Mouse (Mus musculus) hindbrain, embryonic 12.5 days (tissue): Measurements from ENCODE around the gene Rhbdd1. TPM values are rescaled to one million over a fixed set of nuclear protein-coding genes. Genes with fewer than 3 reads are reported as not detected.

Experiments used
- ATAC-seq: fragments of 200-750 bp; cut with Nextera tagmentation; 2 replicates; pipeline ENCODE4 v1.8.0; 2017; ENCODE audit warnings: moderate TSS enrichment; ENCODE audit not compliant: low FRiP score
- H3K27ac ChIP-seq: fragments of 300-500 bp; sonication (generic); 2 replicates; pipeline ENCODE4 v1.5.1; 2016; ENCODE audit warnings: mild to moderate bottlenecking
- H3K27me3 ChIP-seq: fragments of 300-500 bp; sonication (generic); 2 replicates; pipeline ENCODE4 v1.6.1; 2016; ENCODE audit warnings: mild to moderate bottlenecking
- H3K36me3 ChIP-seq: fragments of 300-500 bp; sonication (generic); 2 replicates; pipeline ENCODE4 v1.6.1; 2016; ENCODE audit warnings: mild to moderate bottlenecking
- H3K4me1 ChIP-seq: fragments of 300-500 bp; sonication (generic); 2 replicates; pipeline ENCODE4 v1.6.1; 2016
- H3K4me2 ChIP-seq: fragments of 300-500 bp; sonication (generic); replicated peaks from 2 replicates; pipeline ENCODE4 v1.6.1; 2016; ENCODE audit warnings: mild to moderate bottlenecking
- H3K4me3 ChIP-seq: fragments of 300-500 bp; sonication (generic); 2 replicates; pipeline ENCODE4 v1.5.1; 2016; ENCODE audit warnings: mild to moderate bottlenecking
- H3K9ac ChIP-seq: fragments of 300-500 bp; sonication (generic); 2 replicates; pipeline ENCODE4 v1.6.1; 2016; ENCODE audit warnings: mild to moderate bottlenecking, moderate library complexity
- H3K9me3 ChIP-seq: fragments of 300-500 bp; sonication (generic); replicated peaks from 2 replicates; pipeline ENCODE4 v1.6.1; 2016; ENCODE audit warnings: mild to moderate bottlenecking
- WGBS: fragments of 180-500 bp; shearing (Covaris S2); methylation state at CpG from one replicate; pipeline ENCODE4 v1.1.7; 2016; 5-methylcytosine and 5-hydroxymethylcytosine counted together
- polyA plus RNA-seq: library from polyadenylated mRNA; unstranded; fragments of >200 nt; fragmentation: Nextera tagmentation; extraction: Ambion mirVana; gene quantifications from 2 replicates; pipeline ENCODE4 v1.2.1, GENCODE M21; 2016

Gene Rhbdd1
- polyA plus RNA-seq, 1 experiment from 2014 or later, result 7.9 TPM

DNA sequence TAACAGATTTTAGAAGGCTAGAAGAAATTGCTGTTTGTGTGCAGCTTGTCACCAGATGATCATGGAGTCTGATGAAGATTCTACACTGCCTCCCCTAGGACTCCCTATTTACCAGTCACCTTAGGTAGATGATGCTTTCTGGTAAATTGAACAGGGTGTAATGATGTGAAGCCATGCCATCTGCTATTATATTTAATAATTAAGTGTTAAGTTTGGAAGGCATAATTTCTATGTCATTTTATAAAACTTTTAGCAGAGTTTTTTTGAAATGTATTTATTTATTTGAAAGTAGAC is 13.6 kb downstream of the Rhbdd1 start:
- H3K27ac ChIP-seq, result peak overlapping the region; percentile 55; the same call in 1 of the 2 replicates
- no peak overlapping the region for H3K4me2 ChIP-seq
- H3K27me3 ChIP-seq, result no peaks in the 10 kb centered on the region
- peak; percentile 87 for ATAC-seq
- H3K9me3 ChIP-seq, result no peaks in the 10 kb centered on the region
- H3K4me1 ChIP-seq, result peaks cover 5% of the 10 kb centered on the region; the same call in 1 of the 2 replicates
- H3K9ac ChIP-seq, result no peak overlapping the region
- H3K36me3 ChIP-seq, result no peaks in the 10 kb centered on the region
- H3K4me3 ChIP-seq, result no peak overlapping the region

GRCm38 (mm10) chr1:82334506-82334905 is 18.3 kb downstream of the Rhbdd1 start:
- no peak for ATAC-seq
- H3K4me1 ChIP-seq, result 0 out of 2 replicates have a peak, but pooled peaks cover 3% of the 10 kb centered on the region
- H3K36me3 ChIP-seq, result no peaks in the 10 kb centered on the region
- H3K4me2 ChIP-seq, result no peak overlapping the region
- no peaks in the 10 kb centered on the region for H3K9me3 ChIP-seq
- no peak overlapping the region for H3K27ac ChIP-seq
- WGBS, result 92% methylated on average over 3 of the region's 3 CpGs
- H3K4me3 ChIP-seq, result no peak overlapping the region
- no peak overlapping the region for H3K9ac ChIP-seq
- no peaks in the 10 kb centered on the region for H3K27me3 ChIP-seq

DNA sequence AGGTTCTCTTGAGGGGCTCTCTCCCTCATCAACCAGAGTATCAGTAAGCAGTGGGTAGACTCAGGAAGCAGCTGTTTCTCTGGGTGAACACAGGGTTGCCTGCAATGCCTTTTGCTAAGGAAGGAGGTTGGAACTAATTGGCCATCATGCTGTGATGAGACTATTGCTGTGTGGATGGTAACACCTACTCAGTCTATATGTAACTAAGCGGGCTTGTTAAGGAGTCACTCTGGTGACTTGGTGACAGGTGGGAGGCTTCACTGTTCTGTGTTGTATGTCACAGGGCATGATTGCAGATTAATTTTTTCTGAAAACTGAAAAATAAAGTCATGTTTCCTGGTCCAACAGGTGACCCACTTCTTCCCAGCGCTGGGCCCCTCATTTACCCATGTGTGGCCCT is 36.8 kb downstream of the Rhbdd1 start:
- H3K27me3 ChIP-seq, result no peaks in the 10 kb centered on the region
- ATAC-seq, result 0 out of 2 replicates have a peak, but pooled peaks have one; percentile 29
- 95% methylated on average over 2 of the region's 2 CpGs for WGBS

GRCm38 (mm10) chr1:82353755-82354154 is 37.5 kb downstream of the Rhbdd1 start:
- Histone ChIP-seq H3K27me3 (no peaks in the 10 kb centered on the region), H3K4me1 (peaks cover 7% of the 10 kb centered on the region; the same call in 1 of the 2 replicates), H3K9ac (no peak overlapping the region), H3K36me3 (no peaks in the 10 kb centered on the region), H3K4me2 (no peak overlapping the region), H3K9me3 (no peaks in the 10 kb centered on the region), H3K4me3 (no peak overlapping the region), H3K27ac (no peak overlapping the region)
- no peak for ATAC-seq
- 75% methylated on average over 2 of the region's 2 CpGs for WGBS

More for the DNA sequence above, 36.8 kb downstream of the Rhbdd1 start:
- Histone ChIP-seq H3K4me1 (0 out of 2 replicates have a peak, but pooled peaks cover 3% of the 10 kb centered on the region), H3K27ac (no peak overlapping the region), H3K9me3 (no peaks in the 10 kb centered on the region), H3K4me2 (no peak overlapping the region), H3K4me3 (no peak overlapping the region), H3K36me3 (no peaks in the 10 kb centered on the region), H3K9ac (no peak overlapping the region)

DNA sequence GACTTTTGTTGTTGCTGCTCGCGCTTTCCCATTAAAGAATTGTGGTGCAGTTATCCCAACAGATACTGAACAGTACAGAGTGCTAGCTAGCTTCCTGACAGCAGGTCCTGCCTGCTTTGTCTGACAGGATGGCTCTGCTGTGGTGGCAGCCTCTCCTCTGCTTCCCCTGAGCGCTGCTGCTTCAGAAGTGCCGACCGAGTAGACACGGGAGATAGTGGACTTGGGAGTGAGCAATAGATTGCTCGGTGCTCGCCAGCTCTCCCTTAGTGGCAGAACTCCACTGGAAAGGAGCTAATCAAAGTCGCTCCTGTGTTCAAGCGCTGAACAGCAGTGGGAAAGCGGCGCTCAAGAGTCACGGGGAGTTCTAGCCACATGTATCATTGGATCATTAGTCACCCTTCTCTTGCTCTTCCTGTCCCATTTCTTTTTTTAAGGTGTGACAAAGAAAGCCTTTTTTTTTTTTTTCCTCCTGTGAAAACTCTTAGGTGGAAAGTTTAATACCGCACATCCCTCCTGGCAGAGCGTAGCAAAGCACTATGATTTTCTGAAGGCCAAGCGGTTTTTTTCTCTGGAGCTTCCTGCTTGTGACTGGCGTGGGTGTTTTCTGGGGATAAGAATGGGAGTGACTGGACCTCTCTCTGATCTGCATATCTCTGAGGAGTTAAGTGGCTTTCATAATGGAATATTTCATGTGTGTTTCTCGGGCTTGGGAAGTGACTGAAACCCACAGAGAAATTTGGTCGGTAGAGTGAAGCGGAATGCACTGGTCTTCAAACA is 42.8 kb downstream of the Rhbdd1 start:
- 66% methylated on average over 20 of the region's 20 CpGs for WGBS
- ATAC-seq, result no peak

DNA sequence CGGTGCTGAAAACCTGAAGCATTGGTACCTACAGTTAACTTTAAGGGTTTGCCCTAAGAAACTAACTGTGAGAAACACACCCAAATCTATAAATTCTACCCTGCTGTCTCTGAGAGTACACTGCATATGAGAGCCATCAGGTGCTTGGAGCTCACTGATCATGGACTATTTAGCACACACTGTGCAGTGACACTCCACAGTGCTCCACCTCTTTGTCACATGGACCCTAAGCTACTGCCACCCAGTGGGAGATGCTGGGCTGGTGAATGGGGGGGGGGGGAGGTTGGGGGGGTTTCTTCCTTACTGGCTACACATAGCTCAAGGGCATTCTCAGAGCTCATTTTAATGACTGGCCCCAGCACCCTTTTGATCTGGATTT is 43.4 kb downstream of the Rhbdd1 start:
- 94% methylated on average over 1 of the region's 1 CpGs for WGBS
- H3K27me3 ChIP-seq, result no peaks in the 10 kb centered on the region

More for the DNA sequence above, 42.8 kb downstream of the Rhbdd1 start:
- H3K27me3 ChIP-seq, result no peaks in the 10 kb centered on the region
- 0 out of 2 replicates have a peak overlapping the region, but pooled peaks have one; percentile 17 for H3K4me2 ChIP-seq
- peaks cover 13% of the 10 kb centered on the region; the same call in 1 of the 2 replicates for H3K4me1 ChIP-seq
- H3K9me3 ChIP-seq, result no peaks in the 10 kb centered on the region
- no peak overlapping the region for H3K9ac ChIP-seq
- no peak overlapping the region for H3K4me3 ChIP-seq
- peak overlapping the region; percentile 64 for H3K27ac ChIP-seq
- H3K36me3 ChIP-seq, result no peaks in the 10 kb centered on the region

GRCm38 (mm10) chr1:82361240-82361639 is 45.0 kb downstream of the Rhbdd1 start:
- no peak overlapping the region for H3K4me2 ChIP-seq
- no peak for ATAC-seq
- H3K36me3 ChIP-seq, result no peaks in the 10 kb centered on the region
- no peak overlapping the region for H3K27ac ChIP-seq
- H3K4me3 ChIP-seq, result no peak overlapping the region
- no peaks in the 10 kb centered on the region for H3K9me3 ChIP-seq
- no peak overlapping the region for H3K9ac ChIP-seq
- H3K27me3 ChIP-seq, result no peaks in the 10 kb centered on the region
- 82% methylated on average over 4 of the region's 4 CpGs for WGBS
- H3K4me1 ChIP-seq, result peaks cover 13% of the 10 kb centered on the region; the same call in 1 of the 2 replicates

More for the DNA sequence above, 43.4 kb downstream of the Rhbdd1 start:
- Histone ChIP-seq H3K36me3 (no peaks in the 10 kb centered on the region), H3K9ac (no peak overlapping the region), H3K4me2 (no peak overlapping the region), H3K9me3 (no peaks in the 10 kb centered on the region), H3K4me3 (no peak overlapping the region), H3K27ac (no peak overlapping the region), H3K4me1 (peaks cover 13% of the 10 kb centered on the region; the same call in 1 of the 2 replicates)
- no peak; the same call in 1 of the 2 replicates for ATAC-seq

DNA sequence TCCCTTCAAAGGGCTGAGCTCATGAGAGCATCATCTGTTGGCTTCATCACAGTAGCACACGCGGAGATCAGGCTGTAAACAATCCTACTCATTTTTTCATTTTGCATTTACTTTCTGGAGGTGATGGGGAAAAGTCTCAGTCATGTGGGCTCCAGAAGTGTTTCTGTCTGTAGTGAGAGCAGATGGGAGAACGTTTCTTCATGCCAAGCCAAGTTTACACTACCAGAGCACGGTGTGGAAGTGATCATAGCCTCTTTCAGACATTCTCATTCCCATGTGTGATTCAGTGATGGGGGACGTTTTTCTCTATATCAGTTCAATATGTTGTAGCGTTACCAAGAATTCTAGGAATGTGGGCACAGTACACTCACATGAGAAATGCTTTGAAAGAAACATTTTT is 45.9 kb downstream of the Rhbdd1 start:
- ATAC-seq, result no peak

DNA sequence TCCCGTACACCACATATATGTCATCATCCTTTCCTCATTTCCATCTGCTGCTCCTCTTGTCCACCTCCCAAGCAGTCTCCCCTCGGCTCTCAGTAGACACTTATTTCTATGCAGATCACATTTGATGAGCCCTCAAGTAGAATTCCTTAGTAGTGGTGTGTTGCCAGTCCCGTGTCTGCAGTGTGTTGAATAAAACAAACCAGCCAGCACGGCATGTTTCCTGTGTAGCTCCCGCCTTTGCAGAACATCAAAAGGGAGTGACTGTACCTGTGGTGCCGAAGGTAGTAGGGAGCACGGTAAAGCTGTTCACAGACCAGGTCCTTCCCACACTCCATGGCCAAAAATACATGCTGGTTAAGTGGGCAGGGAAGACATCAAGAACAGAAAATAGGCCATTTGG is 47.8 kb downstream of the Rhbdd1 start:
- Histone ChIP-seq H3K9me3 (no peaks in the 10 kb centered on the region), H3K9ac (no peak overlapping the region), H3K27me3 (no peaks in the 10 kb centered on the region), H3K4me3 (no peak overlapping the region), H3K4me2 (no peak overlapping the region), H3K4me1 (peaks cover 7% of the 10 kb centered on the region; the same call in 1 of the 2 replicates), H3K36me3 (no peaks in the 10 kb centered on the region), H3K27ac (no peak overlapping the region)
- no peak for ATAC-seq
- WGBS, result 69% methylated on average over 7 of the region's 7 CpGs

More for the DNA sequence above, 45.9 kb downstream of the Rhbdd1 start:
- H3K4me1 ChIP-seq, result peaks cover 13% of the 10 kb centered on the region; the same call in 1 of the 2 replicates
- H3K9me3 ChIP-seq, result no peaks in the 10 kb centered on the region
- H3K36me3 ChIP-seq, result no peaks in the 10 kb centered on the region
- 81% methylated on average over 6 of the region's 6 CpGs for WGBS
- H3K4me2 ChIP-seq, result no peak overlapping the region
- H3K27ac ChIP-seq, result no peak overlapping the region
- H3K9ac ChIP-seq, result no peak overlapping the region
- H3K27me3 ChIP-seq, result no peaks in the 10 kb centered on the region
- no peak overlapping the region for H3K4me3 ChIP-seq

DNA sequence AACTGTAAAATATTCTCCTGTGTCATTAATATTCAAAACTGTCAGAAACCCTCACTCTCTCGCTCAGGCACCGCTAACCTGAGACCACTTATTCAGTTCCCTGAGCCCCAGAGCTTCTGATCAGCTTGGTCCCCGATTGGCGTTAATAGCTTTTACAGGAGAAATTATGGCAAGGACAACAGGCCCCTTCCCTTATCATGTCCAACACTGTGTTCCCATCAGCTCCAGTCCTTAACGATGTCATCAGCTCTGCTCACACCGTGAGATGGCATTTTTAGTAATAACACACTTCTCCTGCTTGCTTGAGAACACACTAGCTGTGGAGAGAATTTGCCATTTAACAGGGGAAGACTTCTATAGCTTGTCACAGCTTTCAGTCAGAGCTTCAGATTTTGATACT is 48.2 kb downstream of the Rhbdd1 start:
- H3K27ac ChIP-seq, result no peak overlapping the region
- no peak overlapping the region for H3K4me2 ChIP-seq
- no peaks in the 10 kb centered on the region for H3K36me3 ChIP-seq
- H3K9ac ChIP-seq, result no peak overlapping the region
- ATAC-seq, result no peak
- H3K4me3 ChIP-seq, result no peak overlapping the region
- no peaks in the 10 kb centered on the region for H3K9me3 ChIP-seq
- peaks cover 7% of the 10 kb centered on the region; the same call in 1 of the 2 replicates for H3K4me1 ChIP-seq
- 70% methylated on average over 6 of the region's 6 CpGs for WGBS
- H3K27me3 ChIP-seq, result no peaks in the 10 kb centered on the region

DNA sequence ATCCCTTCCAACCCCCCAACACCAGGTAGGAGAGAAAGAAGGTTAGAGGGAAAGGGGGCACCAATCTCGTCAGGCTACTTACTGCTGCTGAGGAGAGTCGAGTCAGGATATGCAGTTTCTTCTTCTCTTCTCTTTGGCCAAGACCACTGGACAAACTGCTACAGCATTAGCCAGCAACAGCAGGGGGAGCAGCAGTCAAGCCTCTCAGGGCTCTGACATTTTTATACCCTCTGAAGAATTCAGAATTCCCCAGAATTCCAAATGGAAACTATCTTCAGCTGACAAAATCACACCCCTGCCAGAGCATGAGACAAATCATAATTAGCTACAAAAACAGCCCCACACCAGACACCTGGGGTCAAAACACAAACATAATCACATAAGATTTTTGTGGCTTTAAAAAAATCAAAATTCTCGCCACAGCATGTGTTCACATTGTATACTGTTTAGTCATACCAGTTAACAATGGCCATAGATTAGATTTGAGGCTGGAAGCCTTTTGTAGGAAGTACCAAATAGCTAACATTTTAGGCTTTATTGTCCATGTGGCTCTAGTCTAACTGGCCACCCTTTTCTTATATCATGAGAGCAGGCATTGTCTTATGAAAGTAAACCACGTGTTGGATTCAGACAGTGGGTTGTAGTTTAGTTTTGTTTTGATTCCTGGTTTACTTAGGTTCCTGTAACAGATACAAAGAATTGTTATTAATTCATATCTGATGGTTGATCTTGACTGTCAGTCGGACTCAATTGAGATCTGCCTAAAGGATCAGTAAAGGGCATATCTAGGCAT is 55.6 kb downstream of the Rhbdd1 start:
- ATAC-seq, result no peak

GRCm38 (mm10) chr1:82373924-82374323 is 57.7 kb downstream of the Rhbdd1 start:
- H3K4me3 ChIP-seq, result no peak overlapping the region
- H3K27me3 ChIP-seq, result no peaks in the 10 kb centered on the region
- H3K9me3 ChIP-seq, result no peaks in the 10 kb centered on the region
- WGBS, result 94% methylated on average over 8 of the region's 8 CpGs
- no peak for ATAC-seq
- H3K4me2 ChIP-seq, result no peak overlapping the region
- H3K27ac ChIP-seq, result no peak overlapping the region
- no peaks in the 10 kb centered on the region for H3K36me3 ChIP-seq
- H3K9ac ChIP-seq, result no peak overlapping the region
- H3K4me1 ChIP-seq, result no peaks in the 10 kb centered on the region; the same call in 1 of the 2 replicates

More for the DNA sequence above, 55.6 kb downstream of the Rhbdd1 start:
- 78% methylated on average over 5 of the region's 5 CpGs for WGBS
- Histone ChIP-seq H3K36me3 (no peaks in the 10 kb centered on the region), H3K4me2 (no peak overlapping the region), H3K4me3 (no peak overlapping the region), H3K27me3 (no peaks in the 10 kb centered on the region), H3K4me1 (no peaks in the 10 kb centered on the region; the same call in 1 of the 2 replicates), H3K27ac (no peak overlapping the region), H3K9ac (no peak overlapping the region), H3K9me3 (no peaks in the 10 kb centered on the region)
